Mouse (Mus musculus): ENCODE data around the gene Gm49361. TPM values are rescaled to one million over a fixed set of nuclear protein-coding genes. Genes with fewer than 3 reads are reported as not detected.

Gene Gm49361
- total RNA-seq, 2 experiments from 2014 or later: 3.3 to 3.4 TPM

GRCm38 (mm10) chr14:57730527-57730926, 15.4 kb downstream of the Gm49361 start:
- DNase-seq (ENCODE audit: low spot score in 2 of 2): no peak

GRCm38 (mm10) chr14:57729975-57730499, 15.9 kb downstream of the Gm49361 start:
- DNase-seq (ENCODE audit: low spot score in 2 of 2): no peak

GRCm38 (mm10) chr14:57729364-57729763, 16.5 kb downstream of the Gm49361 start:
- DNase-seq (ENCODE audit: low spot score in 2 of 2): no peak

- DNase-seq (ENCODE audit: low spot score in 2 of 2): no peak
These were observed 19.7 kb downstream of the Gm49361 start for GRCm38 (mm10) chr14:57726172-57726571.

- DNase-seq (ENCODE audit: low spot score in 2 of 2): no peak
These were observed 21.4 kb downstream of the Gm49361 start for GRCm38 (mm10) chr14:57724473-57724872.

- no peak for DNase-seq (ENCODE audit: low spot score in 2 of 2)
These were observed 27.7 kb downstream of the Gm49361 start for GRCm38 (mm10) chr14:57718245-57718644.

GRCm38 (mm10) chr14:57716601-57717245, 29.2 kb downstream of the Gm49361 start:
- no peak for DNase-seq (ENCODE audit: low spot score in 2 of 2)

- no peak for DNase-seq (ENCODE audit: low spot score in 2 of 2)
These were observed 33.0 kb downstream of the Gm49361 start for GRCm38 (mm10) chr14:57712884-57713283.

- no peak for DNase-seq (ENCODE audit: low spot score in 2 of 2)
These were observed 34.8 kb downstream of the Gm49361 start for GRCm38 (mm10) chr14:57711059-57711458.

GRCm38 (mm10) chr14:57709171-57709570, 36.7 kb downstream of the Gm49361 start:
- DNase-seq (ENCODE audit: low spot score in 2 of 2): no peak

GRCm38 (mm10) chr14:57708580-57708979, 37.3 kb downstream of the Gm49361 start:
- DNase-seq (ENCODE audit: low spot score in 2 of 2): no peak

- DNase-seq (ENCODE audit: low spot score in 2 of 2): peak; percentile 32 to 35
These were observed 38.6 kb downstream of the Gm49361 start for GRCm38 (mm10) chr14:57707100-57707893.

GRCm38 (mm10) chr14:57706760-57707099, 39.2 kb downstream of the Gm49361 start:
- no peak for DNase-seq (ENCODE audit: low spot score in 2 of 2)

GRCm38 (mm10) chr14:57705759-57706158, 40.1 kb downstream of the Gm49361 start:
- DNase-seq (ENCODE audit: low spot score in 2 of 2): no peak

GRCm38 (mm10) chr14:57705075-57705474, 40.8 kb downstream of the Gm49361 start:
- DNase-seq (ENCODE audit: low spot score in 2 of 2): no peak

- DNase-seq (ENCODE audit: low spot score in 2 of 2): no peak
These were observed 43.9 kb downstream of the Gm49361 start for GRCm38 (mm10) chr14:57701915-57702477.

- DNase-seq (ENCODE audit: low spot score in 2 of 2): no peak
These were observed 46.4 kb downstream of the Gm49361 start for GRCm38 (mm10) chr14:57699461-57699970.

GRCm38 (mm10) chr14:57699016-57699415, 46.9 kb downstream of the Gm49361 start:
- no peak for DNase-seq (ENCODE audit: low spot score in 2 of 2)

GRCm38 (mm10) chr14:57696066-57696465, 49.8 kb downstream of the Gm49361 start:
- DNase-seq (ENCODE audit: low spot score in 2 of 2): no peak

GRCm38 (mm10) chr14:57695550-57695949, 50.4 kb downstream of the Gm49361 start:
- DNase-seq (ENCODE audit: low spot score in 2 of 2): no peak

- DNase-seq (ENCODE audit: low spot score in 2 of 2): no peak
These were observed 51.7 kb downstream of the Gm49361 start for GRCm38 (mm10) chr14:57694246-57694645.
